Mouse (Mus musculus): ENCODE data around the gene Alg10b. TPM values are rescaled to one million over a fixed set of nuclear protein-coding genes. Genes with fewer than 3 reads are reported as not detected.

Alg10b gene
- polyA plus RNA-seq (2017; shearing (Covaris generic)) = 1 to 10 TPM; 3.0 to 4.3 TPM

GRCm38 (mm10) chr15:90223969-90224750 lies at the start of gene Alg10b:
Alg10b (plus strand) TSS chr15:90224311.

